18 mouse cellular contexts compared by ENCODE assay signal in genomic region chr12:72715846-72716245, GRCm38 (mm10).
"Had no signal": no experiment of that assay in that cellular context is flagged by ENCODE, and none has a peak within 500 bp of the region (broad histone marks: within the 10 kb centered on the region; RNA-seq: fewer than 3 reads in every experiment).

No protein-coding gene starts in this region.

- H3K27ac ChIP-seq: midbrain, embryonic 10.5 days; midbrain, embryonic 12.5 days; neural tube, embryonic 13.5 days; neural tube, embryonic 15.5 days had no signal

- DNase-seq: lung, embryonic 14.5 days; lung, postnatal 10 days; lung, postnatal 4 days; midbrain, embryonic 14.5 days; retina, postnatal 1 day; right cerebral cortex, adult 18-20 months; right cerebral cortex, postnatal 25 days; right cerebral cortex, postnatal 4 days; spleen, adult 18-20 months; thymus, adult 18-20 months; thymus, postnatal 14 days; thymus, postnatal 36 days had no signal

- H3K4me3 ChIP-seq: midbrain, embryonic 10.5 days; midbrain, embryonic 12.5 days; myocyte; neural tube, embryonic 13.5 days; neural tube, embryonic 15.5 days had no signal

- H3K4me1 ChIP-seq: midbrain, embryonic 10.5 days; midbrain, embryonic 12.5 days; neural tube, embryonic 13.5 days; neural tube, embryonic 15.5 days had no signal

- ATAC-seq: midbrain, embryonic 16.5 days had no signal

- H3K4me2 ChIP-seq: lung, embryonic 14.5 days; midbrain, embryonic 12.5 days; neural tube, embryonic 13.5 days; neural tube, embryonic 15.5 days had no signal

- H3K27me3 ChIP-seq: midbrain, embryonic 12.5 days; neural tube, embryonic 13.5 days; neural tube, embryonic 15.5 days had no signal

- H3K9me3 ChIP-seq: midbrain, embryonic 10.5 days; neural tube, embryonic 15.5 days had no signal

- H3K36me3 ChIP-seq: midbrain, embryonic 10.5 days; midbrain, embryonic 12.5 days; neural tube, embryonic 13.5 days; neural tube, embryonic 15.5 days had no signal

- H3K9ac ChIP-seq: lung, embryonic 14.5 days; midbrain, embryonic 12.5 days; neural tube, embryonic 13.5 days; neural tube, embryonic 15.5 days had no signal
